Mouse (Mus musculus) embryonic facial prominence, embryonic 10.5 days (tissue): ENCODE measurements around the gene Pan2. TPM values are rescaled to one million over a fixed set of nuclear protein-coding genes. Genes with fewer than 3 reads are reported as not detected.

Experiments used
- polyA plus RNA-seq: library from polyadenylated mRNA; unstranded; fragments of >200 nt; fragmentation: Nextera tagmentation; extraction: Ambion mirVana; gene quantifications from 2 replicates; pipeline ENCODE4 v1.2.1, GENCODE M21; 2016

Pan2 gene
- polyA plus RNA-seq, 1 experiment from 2014 or later = 42.9 TPM

Other genes with a start within 250 kb of the Pan2 start
- gene Ptges3, start 244.4 kb upstream of the Pan2 start, polyA plus RNA-seq = 711 and 729 TPM in 2 replicates
- gene Atp5b, start 220.1 kb upstream of the Pan2 start, polyA plus RNA-seq = 2,197 and 2,277 TPM in 2 replicates
- 14.7 and 17.5 TPM in 2 replicates for gene Baz2a, start 211.8 kb upstream of the Pan2 start, polyA plus RNA-seq
- 27.9 and 31.0 TPM in 2 replicates for gene Rbms2, start 123.0 kb upstream of the Pan2 start, polyA plus RNA-seq
- 1.4 and 1.5 TPM in 2 replicates for gene Gls2, start 108.9 kb upstream of the Pan2 start, polyA plus RNA-seq
- gene Spryd4, start 91.5 kb upstream of the Pan2 start, polyA plus RNA-seq = 31.3 and 31.8 TPM in 2 replicates
- gene Mip, start 77.5 kb upstream of the Pan2 start, polyA plus RNA-seq = not detected in 2 replicates
- 95.9 and 103 TPM in 2 replicates for gene Timeless, start 71.3 kb upstream of the Pan2 start, polyA plus RNA-seq
- gene Apon, start 49.2 kb upstream of the Pan2 start, polyA plus RNA-seq = 0.49 and 0.69 TPM in 2 replicates
- gene Apof, start 34.7 kb upstream of the Pan2 start, polyA plus RNA-seq = 0.11 TPM in 1 of 2 replicates, not detected in the other
- gene Stat2, start 32.8 kb upstream of the Pan2 start, polyA plus RNA-seq = 14.3 and 15.3 TPM in 2 replicates
- 0.13 TPM in 1 of 2 replicates, not detected in the other for gene Il23a, start 4.6 kb upstream of the Pan2 start, polyA plus RNA-seq
- gene Cnpy2, start 19.1 kb downstream of the Pan2 start, polyA plus RNA-seq = 273 and 305 TPM in 2 replicates
- 244 and 258 TPM in 2 replicates for gene Cs, start 34.4 kb downstream of the Pan2 start, polyA plus RNA-seq
- 9.5 and 11.1 TPM in 2 replicates for gene Coq10a, start 65.7 kb downstream of the Pan2 start, polyA plus RNA-seq
- 12.1 and 12.4 TPM in 2 replicates for gene Ankrd52, start 73.8 kb downstream of the Pan2 start, polyA plus RNA-seq
- 0.13 and 0.36 TPM in 2 replicates for gene Slc39a5, start 97.9 kb downstream of the Pan2 start, polyA plus RNA-seq
- 119 and 129 TPM in 2 replicates for gene Nabp2, start 108.2 kb downstream of the Pan2 start, polyA plus RNA-seq
- gene Rnf41, start 108.3 kb downstream of the Pan2 start, polyA plus RNA-seq = 42.1 and 44.6 TPM in 2 replicates
- gene Smarcc2, start 155.9 kb downstream of the Pan2 start, polyA plus RNA-seq = 77.3 and 85.9 TPM in 2 replicates
- gene Myl6, start 190.8 kb downstream of the Pan2 start, polyA plus RNA-seq = 733 and 768 TPM in 2 replicates
- gene Myl6b, start 195.3 kb downstream of the Pan2 start, polyA plus RNA-seq = 2.3 and 3.1 TPM in 2 replicates
- 11.9 and 13.6 TPM in 2 replicates for gene Esyt1, start 222.5 kb downstream of the Pan2 start, polyA plus RNA-seq
- gene Zc3h10, start 244.4 kb downstream of the Pan2 start, polyA plus RNA-seq = 15.9 and 17.4 TPM in 2 replicates
- gene Rpl41, start 246.0 kb downstream of the Pan2 start, polyA plus RNA-seq = 3,494 and 3,561 TPM in 2 replicates